Mouse (Mus musculus) thymus, postnatal 0 days (tissue): ENCODE data around the gene Enpp7. TPM values are rescaled to one million over a fixed set of nuclear protein-coding genes. Genes with fewer than 3 reads are reported as not detected.

Source experiments
- DNase-seq: peaks from one replicate; pipeline ENCODE4 v3.0.0-alpha.2; 2015; ENCODE audit warnings: low spot score
- polyA plus RNA-seq: library from polyadenylated mRNA; unstranded; fragments of >200 nt; fragmentation: Nextera tagmentation; extraction: Ambion mirVana; gene quantifications from 2 replicates; pipeline ENCODE4 v1.2.1, GENCODE M21; 2015

Gene Enpp7
- polyA plus RNA-seq, result not detected in 2 replicates

DNA sequence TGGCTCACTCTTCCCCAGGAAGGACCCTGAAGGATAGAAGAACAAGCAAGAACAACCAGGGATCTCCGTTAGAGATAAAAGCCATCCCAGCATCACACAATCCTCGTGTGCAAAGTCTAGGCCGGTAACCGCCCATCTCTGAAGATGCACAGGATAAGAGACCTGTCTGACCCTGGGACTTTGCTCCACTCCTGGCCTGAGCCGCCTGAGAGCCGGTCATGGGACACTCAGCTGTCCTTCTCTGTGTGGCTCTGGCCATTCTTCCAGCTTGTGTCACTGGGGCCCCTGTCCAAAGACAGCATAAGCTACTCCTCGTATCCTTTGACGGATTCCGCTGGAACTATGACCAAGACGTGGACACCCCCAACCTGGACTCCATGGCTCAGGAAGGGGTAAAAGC is at the start of gene Enpp7:
Enpp7 (plus strand) TSS at position 190 of the 400 bp plus-strand sequence.
- no peak for DNase-seq

DNA sequence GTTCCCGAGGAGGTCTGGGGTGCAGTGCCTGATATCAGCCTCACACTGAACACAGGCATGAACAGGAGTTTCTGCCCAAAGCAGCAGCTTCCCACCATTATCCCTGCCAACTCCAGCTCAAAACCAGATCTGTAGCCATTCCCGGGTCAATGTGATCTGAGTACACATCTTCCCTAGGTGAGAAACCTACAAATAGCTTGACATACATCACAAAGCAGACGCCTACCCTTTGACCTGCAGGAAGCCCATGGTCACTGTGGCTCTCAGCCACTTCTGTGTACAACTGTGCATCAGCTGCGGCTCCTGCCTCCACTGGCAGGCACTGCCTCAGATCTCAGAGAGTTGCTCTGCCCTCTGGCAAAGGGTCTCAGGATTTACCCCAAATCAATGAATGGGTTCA is 48.3 kb upstream of the Enpp7 start:
- DNase-seq, result no peak

DNA sequence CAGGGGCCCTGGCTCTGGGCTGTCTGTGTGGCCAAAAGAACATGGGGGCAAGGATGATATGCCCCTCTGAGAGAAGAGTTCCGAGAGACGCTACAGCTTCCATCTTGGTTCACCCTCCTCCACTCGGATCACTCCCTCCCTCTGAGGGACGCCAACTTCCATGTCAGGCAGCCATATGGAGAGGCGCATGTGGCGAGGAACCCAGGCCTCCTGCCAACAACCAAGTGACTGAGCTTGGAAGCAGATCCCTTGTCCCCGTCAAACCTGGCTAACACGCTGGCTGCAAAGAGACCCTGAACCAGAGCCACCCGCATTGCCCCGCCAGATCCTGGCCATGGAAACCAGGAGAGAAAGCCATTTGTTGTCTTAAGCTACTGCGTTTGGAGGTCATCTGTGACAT is 47.4 kb upstream of the Enpp7 start:
- no peak for DNase-seq

DNA sequence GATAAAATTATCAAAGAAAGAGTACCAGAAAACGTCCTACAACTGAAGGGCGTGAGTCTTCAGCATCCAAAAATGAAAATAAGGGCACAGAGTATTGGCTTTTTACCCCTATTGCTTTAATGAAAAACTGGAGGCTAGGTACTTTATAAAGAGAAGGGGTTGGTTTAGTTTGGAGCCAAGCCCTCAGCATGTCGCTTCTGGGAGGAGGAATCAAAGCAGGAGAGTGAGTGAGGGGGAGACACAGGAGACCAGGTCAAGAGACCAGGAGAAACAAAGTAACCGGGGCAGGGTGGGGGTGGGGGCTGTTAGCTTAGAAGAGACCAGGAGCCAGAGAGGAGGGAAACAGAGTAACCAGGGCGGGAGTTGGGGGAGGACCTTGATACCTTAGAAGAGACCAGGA is 46.7 kb upstream of the Enpp7 start:
- no peak for DNase-seq

DNA sequence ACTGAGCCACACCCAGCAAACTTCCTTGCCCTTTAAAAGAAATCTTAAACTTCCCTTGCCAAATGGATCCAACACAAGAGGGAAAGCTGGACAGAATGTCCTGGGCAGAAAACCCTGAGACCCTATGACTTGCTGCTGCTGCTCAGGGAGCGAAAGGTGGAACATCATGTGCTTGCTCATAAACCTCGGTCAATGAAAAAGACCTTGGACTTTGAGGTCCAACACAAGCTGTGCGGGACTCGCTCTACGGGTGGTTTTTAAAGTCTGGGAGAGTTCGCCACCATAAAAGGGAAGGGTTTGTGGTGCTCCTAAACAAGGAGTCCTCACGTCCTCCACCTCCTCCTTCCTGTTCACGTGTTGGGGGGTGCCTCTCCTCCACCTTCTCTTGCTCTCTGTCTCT is 42.1 kb upstream of the Enpp7 start:
- no peak for DNase-seq

DNA sequence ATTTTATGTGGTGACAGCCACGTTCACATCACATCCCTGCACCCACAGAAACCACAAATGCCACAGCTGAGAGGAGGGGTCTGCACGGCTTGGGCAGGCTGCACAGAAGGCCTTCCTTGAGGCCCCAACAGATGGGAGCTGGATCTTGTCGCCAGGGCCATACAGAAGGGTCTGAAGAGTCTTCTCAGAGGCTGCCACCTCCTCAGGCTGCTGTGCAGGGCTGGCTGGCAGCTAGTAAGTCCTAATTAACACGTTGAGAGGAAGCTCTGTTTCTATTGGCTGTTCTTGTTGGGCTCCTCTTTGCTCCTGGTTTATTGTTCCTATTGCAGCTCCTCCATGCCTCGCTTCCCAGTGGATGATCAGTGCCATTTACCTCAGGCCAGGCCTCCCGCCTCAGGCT is 33.0 kb upstream of the Enpp7 start:
- no peak for DNase-seq

DNA sequence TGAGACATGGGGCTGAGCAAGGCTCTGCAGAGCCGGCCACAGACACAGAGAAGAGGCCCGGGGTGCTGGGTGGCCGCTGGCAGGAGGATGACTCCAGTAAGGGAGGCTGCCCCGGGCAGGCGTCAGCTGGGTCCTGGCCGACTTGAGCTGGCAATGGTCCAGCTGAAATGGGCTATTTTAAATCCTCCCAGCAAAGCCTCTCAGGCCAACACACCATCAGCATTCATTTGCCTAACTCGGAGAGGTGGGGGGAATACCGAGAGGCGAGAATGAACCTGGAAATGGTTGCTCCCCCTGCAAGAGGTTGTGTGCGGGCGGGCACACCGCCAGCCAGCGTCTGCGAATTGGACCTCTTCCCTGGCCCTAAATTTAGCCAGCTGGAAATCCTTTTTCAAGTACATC is 30.9 kb upstream of the Enpp7 start:
- no peak for DNase-seq

DNA sequence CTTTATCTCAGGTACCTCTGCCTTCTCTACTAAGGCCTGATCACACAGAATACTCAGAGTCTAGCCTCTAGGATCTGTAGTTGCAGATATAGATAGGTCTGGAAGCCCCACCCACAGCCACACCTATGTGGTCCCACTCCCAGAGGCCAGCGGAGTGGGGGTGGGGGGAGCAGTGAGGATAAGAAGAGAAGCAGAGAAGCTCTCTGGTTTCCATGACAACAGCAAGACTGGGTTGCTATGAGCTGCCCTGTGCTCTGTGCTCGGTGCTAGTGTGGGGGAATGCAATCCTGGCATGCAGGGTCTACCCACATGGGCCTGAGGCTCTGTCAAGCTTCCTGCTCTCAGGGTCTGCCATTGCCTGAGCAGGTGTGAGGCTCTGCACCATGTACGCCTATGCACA is 27.3 kb upstream of the Enpp7 start:
- DNase-seq, result no peak

DNA sequence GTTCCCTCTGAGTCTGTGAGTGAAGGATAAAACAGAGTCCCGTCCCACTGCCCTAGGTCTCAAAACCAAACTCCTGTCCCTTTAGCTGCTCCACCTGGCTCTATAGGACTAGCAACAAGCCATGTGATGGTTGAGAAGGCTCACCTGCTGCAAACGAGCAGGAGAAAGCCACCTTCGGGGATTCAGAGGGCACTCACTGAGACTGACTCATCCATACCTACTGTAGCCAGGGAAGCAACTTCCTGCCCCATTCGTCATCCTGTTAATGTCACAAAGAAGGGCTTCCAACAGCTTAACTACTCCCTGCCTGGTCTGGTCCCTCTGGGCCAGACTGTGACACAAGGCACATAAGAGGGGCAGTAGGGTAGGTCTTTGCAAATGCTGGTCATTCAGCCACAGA is 25.5 kb upstream of the Enpp7 start:
- DNase-seq, result no peak

DNA sequence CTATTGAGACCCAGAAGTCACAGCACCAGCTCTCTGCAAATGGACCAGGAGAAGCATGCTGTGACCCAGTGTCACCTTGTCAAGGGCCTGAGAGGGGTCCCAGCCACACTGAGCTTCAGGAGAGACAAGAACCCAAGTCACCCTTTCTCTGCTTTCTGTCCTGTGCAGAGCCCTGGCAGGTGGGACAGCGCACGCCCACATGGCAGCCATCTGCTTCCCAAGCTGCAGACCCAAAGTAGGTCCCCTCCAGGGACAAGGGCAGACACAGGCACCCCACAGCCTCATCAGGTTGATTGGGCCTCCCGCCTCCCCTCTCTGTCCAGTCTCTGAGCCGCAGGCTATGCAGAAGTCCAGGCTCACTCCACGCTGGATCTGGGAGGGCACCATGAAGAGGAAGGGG is 24.1 kb upstream of the Enpp7 start:
- no peak for DNase-seq

DNA sequence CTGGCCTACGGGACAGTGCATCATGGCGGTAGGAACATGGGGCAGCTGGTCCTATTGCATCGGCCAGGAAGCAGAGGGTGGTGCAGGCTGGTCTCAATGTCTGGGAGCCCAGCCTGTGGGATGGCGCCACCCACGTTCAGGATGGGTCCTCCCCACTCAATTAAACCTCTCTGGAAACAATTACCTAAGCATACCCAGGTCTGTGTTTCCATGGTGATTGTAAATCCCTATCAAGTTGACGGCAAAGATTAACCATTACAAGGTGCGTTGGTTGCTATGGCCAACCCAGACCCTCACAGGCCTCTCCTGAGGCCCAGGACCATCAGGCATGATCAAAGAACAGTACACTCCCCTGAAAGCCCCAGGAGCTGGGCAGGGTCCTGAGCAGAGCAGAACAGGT is 22.9 kb upstream of the Enpp7 start:
- DNase-seq, result no peak

DNA sequence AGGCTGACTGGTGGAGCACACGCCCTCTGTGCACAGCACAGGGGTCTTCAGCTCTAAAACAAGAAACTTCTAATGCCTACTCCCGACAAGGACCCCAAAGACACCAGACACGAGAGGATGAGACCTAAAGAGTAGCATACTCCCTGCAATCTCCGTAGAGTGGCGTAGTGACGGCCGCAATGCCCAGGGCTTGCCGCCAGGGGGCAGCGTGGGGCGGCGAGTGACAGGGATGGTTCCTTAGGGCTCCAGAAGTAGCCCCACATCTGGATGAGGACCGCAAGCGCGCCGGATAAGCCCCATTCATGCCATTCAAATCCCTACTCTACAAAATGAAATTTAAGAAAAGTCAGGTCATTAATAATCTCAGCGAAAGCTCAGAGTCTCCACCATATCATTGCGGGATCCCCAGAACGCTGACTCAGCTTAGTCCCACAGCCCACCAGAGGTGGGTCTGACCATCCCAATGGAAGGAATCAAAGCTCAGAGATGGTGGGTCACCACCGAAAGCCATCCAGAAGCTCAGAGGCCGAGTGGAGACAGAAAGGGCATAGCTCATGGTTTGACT is 16.4 kb upstream of the Enpp7 start:
- DNase-seq, result peak; percentile 53

DNA sequence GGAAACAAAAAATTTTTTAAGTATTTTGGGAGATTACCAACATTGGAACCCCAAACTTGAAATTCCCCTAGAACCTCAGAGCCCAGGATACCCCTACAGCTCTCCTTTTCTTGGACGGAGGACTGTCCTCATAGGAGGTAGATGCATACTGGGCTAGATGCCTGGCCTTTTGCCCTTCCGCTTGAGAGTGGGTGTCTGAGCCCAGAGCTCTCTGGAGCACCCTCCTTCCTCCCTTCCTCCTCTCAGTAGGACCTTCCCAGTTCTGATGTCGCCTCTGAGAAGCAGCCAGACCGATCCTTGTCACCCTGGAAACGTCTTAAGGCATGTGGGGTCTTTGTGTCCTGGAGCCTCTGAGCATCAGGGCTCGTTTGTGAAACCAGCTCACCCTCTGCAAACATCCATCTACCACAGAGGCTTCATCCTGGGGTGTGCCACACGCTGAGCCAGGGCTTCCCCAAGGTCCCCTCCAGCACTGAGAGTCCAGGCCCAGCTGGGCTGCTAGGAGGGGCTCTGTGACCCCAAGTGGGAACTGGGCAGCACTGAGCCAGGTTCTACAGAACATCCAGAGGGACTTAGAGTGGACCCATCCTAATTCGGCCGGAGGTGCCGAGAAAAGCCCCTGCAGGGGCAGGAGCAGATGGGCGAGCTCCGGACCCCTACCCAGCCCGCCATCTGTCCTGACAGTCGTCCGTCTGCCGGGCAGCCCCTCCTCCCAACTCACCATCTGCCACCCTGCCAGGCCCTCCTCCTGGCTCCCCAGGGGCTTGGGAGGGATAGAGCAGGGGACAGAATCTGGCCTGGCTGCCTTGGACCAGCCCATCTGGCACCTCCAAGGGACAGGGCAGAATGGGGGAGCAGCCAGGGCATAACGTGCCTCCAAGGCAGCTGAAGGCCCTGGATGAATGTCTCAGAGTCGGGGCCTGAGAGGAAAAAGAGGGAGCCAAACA is 15.3 kb upstream of the Enpp7 start:
- DNase-seq, result no peak

DNA sequence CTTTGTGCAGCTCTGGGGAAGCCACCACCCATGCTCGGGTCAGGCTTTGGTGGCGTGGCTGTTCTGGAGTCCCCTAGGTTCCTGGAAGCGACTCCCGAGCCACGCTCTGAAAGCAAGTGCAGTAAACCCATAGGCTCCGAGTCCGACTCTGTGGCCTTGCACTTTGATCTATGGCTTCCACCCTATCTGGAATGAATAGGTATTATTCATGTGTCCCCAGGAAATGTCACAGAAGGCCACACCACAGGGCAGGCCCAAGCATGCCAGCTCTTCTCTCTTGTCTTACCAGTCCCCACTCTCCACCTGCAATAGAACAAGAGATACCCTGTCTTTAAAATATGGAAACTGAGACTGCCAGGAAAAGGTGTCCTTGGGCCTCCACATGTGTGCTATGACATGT is 13.6 kb upstream of the Enpp7 start:
- no peak for DNase-seq

DNA sequence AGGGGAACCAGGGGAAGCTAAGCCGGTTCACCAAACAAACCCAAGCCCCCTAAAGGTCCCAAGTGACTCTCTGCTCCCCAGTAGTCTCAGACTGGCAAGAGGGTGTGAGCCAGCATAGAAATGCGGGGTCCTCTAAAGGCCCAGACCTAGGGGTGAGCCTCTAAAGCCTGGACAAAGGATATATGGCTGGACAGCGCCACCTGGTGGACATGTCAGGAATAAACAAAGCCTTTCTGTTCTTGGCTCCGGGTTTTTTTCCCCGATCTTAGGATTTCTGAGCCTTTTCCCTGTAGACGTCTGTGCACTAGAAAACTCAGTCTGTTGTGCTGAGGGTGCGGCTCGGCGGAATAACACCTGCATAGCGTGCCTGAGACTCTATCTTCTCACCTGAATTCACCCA is 12.6 kb upstream of the Enpp7 start:
- DNase-seq, result peak; percentile 64

DNA sequence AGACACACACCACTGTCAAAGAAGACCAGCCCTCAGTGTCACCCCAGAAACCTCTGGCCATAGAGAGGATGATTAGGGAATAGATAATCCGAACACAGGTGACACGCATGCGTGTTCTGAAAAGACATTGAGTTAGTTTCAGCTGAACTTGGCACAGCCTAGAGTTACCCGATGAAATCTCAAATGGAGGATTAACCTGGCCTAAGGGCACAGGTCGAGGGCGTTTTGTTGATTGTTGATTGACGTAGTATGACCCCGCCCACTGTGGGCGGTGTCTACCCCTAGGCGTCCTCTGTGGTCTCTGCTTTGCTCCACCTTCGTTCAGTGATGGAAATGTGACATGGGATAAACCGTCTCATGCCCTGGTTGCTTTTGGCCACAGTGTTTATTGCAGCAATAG is 12.1 kb upstream of the Enpp7 start:
- DNase-seq, result peak; percentile 52

DNA sequence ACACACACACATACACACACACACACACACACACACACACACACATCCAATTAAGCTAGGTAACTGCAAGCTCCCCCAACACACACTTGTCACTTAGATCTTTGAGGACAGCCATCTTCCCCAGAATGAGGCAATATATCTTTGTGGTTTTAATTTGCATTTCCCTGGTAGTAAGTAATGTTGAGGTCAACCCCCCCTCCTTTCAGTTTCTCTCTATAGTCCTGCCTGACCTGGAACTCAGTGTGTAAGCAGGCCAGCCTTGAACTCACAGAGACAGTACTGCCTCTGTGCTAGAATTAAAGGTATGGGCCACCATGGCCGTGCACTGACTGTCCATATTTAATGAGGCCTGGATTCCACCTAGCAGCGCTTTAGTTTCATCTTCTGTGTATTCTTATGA is 7.6 kb upstream of the Enpp7 start:
- DNase-seq, result no peak

DNA sequence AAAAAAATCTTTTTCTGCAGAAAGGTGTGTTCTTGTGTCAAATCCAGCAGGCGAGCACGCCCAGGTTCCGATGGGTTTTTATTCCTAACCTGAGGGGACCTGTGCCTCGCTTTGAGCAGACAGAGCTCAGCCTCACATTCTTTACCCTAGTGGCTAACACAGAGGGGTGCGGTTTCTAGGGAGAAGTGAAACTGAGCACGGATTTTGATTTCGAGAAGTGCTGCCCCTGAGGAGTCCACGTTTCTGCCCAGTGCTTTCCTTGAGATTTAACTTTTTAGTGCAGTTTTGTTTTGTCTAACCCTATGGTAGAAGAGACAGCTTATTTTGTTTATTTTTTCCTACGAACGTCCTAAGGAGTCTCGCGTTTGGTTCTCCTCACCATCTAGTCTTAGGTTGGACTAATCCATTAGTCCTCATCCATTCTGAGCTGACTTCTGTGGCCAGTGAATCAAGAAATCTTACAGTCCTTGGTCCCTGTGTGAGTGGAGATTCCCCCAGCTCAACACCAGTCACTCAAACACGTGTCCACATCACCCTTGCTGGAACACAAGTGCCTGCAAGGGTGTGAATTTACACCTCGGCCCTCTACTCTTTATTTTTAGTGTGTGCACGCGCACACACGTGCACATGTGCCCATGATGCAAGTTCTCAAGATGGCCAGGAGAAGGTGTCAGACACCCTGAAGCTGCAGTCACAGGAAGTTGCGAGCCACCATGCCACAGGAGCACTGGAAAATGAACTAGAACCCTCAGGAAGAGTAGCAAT is 6.8 kb upstream of the Enpp7 start:
- DNase-seq, result peak; percentile 28

DNA sequence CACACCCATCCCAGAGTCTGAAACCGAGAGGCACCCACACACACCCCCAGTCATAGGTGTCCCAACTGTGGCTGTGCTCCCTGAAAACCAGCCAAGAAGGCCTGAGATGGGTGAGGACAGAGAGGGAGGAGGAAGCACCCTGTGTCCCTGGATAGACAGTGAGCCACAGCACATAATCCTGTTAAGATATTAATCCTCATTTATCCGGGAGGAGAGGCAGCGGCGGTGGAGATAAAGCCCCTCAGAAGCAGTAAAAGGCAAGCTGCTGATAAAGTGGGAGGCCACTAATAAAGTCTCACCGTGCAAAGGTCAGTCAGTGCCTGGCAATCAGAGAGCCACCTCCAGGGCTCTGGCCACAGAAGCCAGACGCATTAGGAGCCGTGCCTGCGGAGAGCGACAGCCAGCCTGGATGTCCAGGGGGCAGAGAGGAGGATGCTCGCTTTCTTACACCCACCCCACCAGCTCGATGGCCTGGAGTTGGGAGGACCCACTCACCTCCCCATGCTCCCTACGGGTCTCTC is 5.3 kb upstream of the Enpp7 start:
- no peak for DNase-seq

DNA sequence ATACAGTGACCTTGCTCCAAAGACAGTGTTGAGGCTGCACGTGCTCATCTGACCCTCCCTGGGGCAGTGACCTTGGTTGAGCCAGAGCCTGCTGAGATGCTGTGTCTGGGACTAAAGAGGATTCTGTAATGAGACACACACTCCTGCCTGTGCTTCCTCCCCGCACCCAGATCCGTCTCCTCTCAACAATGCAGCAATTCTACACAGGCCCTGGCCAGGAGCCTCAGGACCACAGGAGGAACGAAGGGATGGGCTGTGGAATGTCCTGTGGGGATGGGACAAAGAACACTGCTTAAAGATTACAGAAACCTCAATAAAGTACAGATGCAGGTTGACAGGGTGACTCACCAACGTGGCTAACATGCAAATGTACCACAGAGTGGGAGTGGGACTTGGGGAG is 2.4 kb upstream of the Enpp7 start:
- no peak for DNase-seq

DNA sequence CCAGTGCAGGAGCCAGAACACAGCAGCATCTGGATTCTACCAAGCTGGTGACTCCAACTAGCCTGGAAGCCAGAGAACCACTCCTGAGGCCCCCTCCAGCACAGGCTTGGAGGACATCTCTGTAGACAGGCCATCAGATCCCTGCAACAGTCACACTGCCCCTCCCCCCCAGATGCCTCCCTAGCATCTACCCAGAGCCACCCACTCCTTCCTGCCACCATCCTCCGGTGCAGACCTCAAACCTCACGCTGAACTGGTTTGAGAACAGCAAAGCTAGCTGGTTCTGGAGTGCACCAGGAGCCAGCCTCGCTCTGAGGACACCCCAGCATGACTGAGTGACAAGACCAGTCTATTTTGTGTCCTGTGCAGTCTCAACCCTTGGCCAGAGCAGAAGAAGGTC is 4.8 kb downstream of the Enpp7 start:
- peak; percentile 81 for DNase-seq

DNA sequence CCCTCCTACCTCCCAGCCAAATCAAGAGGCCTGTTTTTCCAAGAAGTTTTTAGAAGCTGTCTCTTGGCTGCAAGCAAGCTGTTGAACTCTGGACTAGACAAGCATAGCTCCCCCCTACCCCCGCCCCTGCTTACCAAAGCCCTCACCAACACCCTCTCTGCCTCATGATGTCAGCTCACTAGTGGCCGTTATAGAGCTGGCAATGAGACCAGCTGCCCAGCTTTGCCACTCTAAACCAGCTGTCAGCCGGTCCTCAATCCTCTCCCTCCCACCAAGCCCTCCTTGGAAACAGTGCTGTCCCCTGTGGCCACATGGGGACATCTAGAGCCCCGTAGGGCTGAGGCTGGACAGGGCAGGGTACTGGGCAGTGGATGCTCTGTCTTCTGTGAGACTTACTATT is 7.5 kb downstream of the Enpp7 start:
- DNase-seq, result no peak
